Mouse (Mus musculus) cerebellum, adult 9-11 months (tissue): Measurements from ENCODE around the gene Gbx2.
A peak's percentile ranks its signal among the peaks of the same experiment; 100 is the strongest.

Source experiments
- DNase-seq: peaks from one replicate; pipeline ENCODE4 v3.0.0; 2022

Gbx2 gene

DNA sequence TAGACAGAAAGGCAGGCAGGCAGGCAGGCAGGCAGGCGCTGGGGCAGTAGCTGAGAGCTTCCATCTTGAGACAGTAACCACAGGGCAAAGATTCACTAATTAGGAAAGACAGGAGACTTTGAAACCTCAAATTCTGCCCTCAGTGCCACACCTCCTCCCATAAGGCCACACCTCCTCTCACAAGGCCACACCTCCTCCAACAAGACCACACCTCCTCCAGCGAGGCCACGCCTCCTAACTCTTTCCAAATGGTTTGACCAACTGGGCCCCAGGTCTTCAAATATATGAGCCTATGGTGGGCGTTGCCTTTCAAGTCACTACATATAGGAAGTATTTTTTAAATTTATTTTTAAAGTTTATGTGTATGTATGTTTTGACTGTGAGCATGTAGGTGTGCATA lies 29.6 kb downstream of the Gbx2 start:
- DNase-seq = no peak

DNA sequence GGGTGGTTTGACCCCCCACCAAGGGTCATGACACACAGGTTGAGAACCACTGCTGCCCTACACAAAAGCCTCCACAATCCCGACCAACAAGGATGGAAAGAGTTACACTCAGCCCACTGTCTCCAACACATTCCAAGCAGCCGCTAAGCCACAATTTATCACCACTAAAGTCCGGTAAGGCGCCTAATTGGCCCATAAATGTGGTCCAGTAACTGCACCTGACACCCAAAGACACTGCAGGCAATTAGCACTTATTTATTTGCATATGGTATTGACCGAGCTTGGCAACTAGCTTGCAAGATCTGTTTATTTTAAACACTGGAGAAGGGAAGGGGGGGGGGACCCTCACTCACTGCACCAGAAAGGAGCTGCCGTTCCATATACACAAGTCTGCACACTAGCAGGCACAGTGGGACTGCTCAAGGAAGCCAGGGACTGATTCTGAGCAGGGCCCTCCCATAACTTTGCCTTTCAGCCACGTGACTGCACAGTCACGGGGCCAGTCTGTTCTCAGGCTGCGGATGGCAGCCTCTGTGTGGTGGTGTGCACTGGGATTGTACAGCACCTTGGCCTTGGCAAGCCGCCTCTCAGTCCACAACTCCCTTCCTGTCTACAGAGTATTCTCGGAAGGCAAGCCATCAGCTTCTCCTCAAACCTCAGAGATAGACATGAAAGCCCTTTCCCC lies 31.1 kb downstream of the Gbx2 start:
- DNase-seq = no peak

DNA sequence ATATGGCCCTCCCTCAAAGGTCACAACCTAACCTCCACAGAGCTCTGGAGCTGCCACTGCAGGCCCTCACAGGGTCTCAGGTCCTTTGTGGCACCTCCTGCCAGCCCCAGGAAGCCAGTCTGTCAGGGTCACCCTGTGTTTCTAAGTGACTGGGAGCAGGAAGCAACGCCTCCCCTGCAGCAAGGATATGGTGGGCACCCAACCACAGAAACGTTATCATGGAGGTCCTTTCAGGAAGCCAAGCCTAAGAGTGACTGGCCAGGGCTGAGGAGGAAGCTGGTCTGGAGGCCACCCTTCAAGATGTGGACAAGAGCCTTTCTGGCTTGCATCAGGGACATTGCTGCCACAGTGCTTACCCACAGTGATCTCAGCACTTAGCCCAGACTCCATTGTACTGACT lies 31.9 kb downstream of the Gbx2 start:
- DNase-seq = no peak

DNA sequence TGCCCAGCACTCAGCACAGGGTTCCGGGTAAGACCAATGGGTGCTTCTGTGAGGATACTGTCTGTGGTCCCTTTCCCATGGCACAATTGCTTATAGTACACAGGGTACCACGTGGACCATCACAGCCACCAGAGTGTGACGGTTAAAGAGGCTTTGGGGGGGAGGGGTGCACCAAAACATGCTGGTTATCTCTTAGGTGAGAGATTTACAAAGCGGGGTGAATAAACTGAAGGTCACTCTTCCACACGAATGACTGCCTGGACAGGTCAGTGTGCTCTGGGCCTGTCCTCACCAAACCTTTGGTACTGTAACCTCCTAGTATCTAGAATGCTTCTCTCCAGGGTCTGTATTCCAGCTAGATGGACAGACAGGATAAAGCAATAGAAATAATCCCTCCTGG lies 35.2 kb downstream of the Gbx2 start:
- no peak for DNase-seq

DNA sequence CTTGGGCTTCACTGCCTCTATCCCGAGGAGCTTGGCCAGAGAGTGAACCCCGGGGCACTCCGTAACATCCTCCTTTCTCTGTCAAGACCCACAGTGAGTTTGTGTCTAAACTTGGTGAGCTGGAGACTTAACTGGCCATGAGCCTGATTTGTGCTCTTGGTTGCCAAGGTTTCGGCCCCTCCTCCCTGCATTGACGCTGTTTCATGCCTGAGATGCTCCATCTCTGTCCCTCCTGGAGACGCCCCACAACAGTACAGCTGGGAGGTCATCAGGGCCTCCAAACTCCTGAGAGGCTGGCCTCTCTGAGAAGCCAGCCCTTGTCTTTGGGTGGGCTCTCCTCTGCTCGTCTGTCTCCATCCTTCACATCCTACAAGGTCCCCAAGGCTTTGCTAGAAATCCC lies 38.7 kb downstream of the Gbx2 start:
- DNase-seq = no peak

DNA sequence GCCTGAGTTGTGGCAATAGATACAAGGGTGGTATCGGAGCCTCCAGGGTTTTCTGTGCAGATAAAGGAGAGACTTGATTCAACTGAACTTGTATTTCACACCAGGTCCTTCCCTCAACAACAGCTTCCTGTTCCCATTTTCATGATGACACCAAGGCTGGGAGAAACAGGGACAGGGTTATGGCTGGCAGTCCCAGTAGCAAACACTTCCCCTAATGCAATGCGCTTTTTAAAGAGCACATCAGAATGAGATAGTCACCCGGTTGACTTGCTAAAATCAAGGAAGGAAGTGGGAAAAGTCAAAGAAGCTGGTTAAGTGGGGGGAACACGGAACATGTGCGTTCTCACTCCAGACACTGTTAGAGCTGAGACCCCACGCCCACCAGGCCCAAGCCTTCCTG lies 39.6 kb downstream of the Gbx2 start:
- DNase-seq = no peak

DNA sequence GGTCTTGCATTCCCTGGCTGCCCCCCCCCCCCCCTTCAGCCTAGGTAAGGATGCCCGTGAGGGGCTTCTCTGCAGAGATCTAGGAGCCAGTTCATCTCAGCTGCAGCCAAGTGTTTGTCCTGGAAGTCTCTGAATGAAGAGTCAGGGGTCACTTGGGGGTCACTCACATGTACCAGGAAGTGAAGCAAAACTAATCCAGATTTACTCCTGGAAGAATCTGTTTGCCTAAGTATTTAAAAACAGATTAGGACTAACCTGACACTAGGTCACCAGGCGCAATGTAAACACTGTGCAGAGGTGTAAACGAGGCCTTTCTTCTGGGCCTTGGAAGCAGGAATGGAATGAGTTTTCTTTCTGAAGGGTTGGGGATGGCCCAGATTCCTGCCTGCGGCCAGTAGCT lies 45.3 kb downstream of the Gbx2 start:
- DNase-seq = no peak

DNA sequence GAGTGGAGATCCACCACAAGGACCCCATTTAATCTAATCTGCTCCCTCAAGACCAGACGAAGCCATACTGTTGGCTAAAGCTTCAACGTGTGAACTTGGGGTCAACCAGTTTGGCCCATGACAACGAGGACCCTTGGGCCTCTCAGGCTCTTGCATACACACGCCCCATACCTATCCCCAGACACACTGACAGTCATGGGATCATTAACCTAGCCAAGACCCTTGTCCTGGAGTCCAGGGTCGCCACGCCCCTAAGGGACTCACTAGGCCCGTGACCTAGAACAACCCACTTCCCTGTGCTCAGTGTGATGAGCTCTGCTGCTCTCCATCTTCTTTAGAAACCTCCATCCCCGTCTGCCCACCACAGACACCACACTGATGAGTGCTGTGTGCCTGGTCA lies 46.6 kb downstream of the Gbx2 start:
- DNase-seq = no peak

DNA sequence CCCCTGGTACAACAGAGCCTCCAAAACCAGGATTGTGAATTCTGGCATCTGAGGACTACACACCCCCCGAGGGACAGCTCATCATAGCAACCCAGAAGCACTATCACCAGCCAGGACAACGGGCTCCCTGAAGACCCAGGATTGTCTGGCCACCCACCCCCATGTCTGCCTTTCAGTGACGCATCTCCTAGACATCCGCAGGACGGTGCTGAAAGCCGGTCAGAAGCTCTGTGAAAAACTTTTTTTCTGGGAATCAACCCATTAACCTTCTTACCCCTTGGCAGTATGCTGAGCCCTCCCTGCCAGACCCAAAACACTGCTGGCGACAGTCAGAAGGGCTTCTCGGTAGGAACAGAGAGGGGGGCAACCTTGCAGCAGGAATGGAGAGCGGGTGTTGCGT lies 50.1 kb downstream of the Gbx2 start:
- no peak for DNase-seq

DNA sequence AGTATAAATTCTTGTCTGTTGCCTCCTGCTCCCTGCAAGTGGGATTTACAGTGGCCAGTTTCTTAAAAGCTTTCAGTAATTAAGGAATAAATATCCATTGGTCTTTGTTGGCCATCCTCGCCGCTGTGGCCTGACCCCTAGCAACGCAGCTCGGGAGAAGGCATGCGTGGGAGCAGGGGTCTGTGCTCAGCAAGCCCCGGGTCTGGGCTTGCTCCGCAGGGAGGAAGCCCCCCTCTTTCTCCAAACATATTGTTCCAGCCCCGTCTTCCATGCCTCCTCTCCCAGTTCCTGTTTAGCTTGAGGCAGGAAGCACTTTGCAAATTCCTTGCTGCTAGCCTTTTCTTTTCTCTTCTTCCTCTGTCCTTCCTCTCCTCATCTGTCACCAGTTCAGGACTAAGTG lies 50.8 kb downstream of the Gbx2 start:
- no peak for DNase-seq

DNA sequence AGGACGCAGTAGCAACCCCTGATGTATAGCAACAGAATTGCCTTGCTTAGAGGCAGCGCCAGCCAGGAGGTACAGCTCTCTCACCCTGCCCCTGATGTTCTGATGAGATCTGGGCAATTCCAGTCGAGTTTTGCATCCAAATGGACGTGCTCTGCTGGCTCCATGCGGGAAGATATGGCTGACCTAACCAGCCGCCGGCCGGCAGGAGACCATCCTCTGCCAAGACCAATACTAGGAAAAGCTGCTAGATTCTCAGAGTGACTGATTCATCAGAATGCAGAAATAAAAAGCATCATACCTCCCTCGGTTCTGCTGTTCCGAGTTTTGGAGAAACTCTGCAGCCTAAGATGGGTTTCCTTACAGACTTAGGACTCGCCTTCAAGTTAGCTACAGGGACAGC lies 52.5 kb downstream of the Gbx2 start:
- peak; percentile 33 for DNase-seq
